Mouse (Mus musculus): ENCODE data around the gene Myo1b. TPM values are rescaled to one million over a fixed set of nuclear protein-coding genes. Genes with fewer than 3 reads are reported as not detected.

Gene Myo1b
- polyA plus RNA-seq, 1 experiment from 2014 or later = 109 TPM

- no peak overlapping the region for H3K27ac ChIP-seq (ENCODE audit: low read depth, low read length)
- no peaks in the 10 kb centered on the region for H3K9me3 ChIP-seq (ENCODE audit: control insufficient read depth, low read length)
- WGBS = 87% methylated on average over 1 of the region's 1 CpGs
- ATAC-seq (replicated peaks; ENCODE audit: low FRiP score) (no peak), DNase-seq (ENCODE audit: low spot score) (no peak)
- H3K9ac ChIP-seq (ENCODE audit: low read length) = no peak overlapping the region
- no peak overlapping the region for H3K4me3 ChIP-seq (ENCODE audit: low read depth, low read length)
- no peaks in the 10 kb centered on the region for H3K36me3 ChIP-seq (ENCODE audit: control insufficient read depth, insufficient read depth, low read length)
- H3K4me2 ChIP-seq (ENCODE audit: low read depth, low read length, severe bottlenecking) = no peak overlapping the region
- peaks cover 2% of the 10 kb centered on the region; the same call in 1 of the 2 replicates for H3K4me1 ChIP-seq (replicated peaks; ENCODE audit: control insufficient read depth, insufficient read depth, low read length)
- no peaks in the 10 kb centered on the region for H3K27me3 ChIP-seq (ENCODE audit: control insufficient read depth, insufficient read depth, low read length)
Observed at GRCm38 (mm10) chr1:51808228-51808627, 107.6 kb downstream of the Myo1b start.

- H3K4me1 ChIP-seq (replicated peaks; ENCODE audit: control insufficient read depth, insufficient read depth, low read length) = peaks cover 2% of the 10 kb centered on the region; the same call in 1 of the 2 replicates
- H3K9ac ChIP-seq (ENCODE audit: low read length) = no peak overlapping the region
- DNase-seq (ENCODE audit: low spot score) (no peak), ATAC-seq (replicated peaks; ENCODE audit: low FRiP score) (no peak)
- 35% methylated on average over 5 of the region's 5 CpGs for WGBS
- no peak overlapping the region for H3K4me2 ChIP-seq (ENCODE audit: low read depth, low read length, severe bottlenecking)
- no peak overlapping the region for H3K27ac ChIP-seq (ENCODE audit: low read depth, low read length)
- H3K36me3 ChIP-seq (ENCODE audit: control insufficient read depth, insufficient read depth, low read length) = no peaks in the 10 kb centered on the region; the same call in 1 of the 2 replicates
- H3K27me3 ChIP-seq (ENCODE audit: control insufficient read depth, insufficient read depth, low read length) = no peaks in the 10 kb centered on the region
- no peak overlapping the region for H3K4me3 ChIP-seq (ENCODE audit: low read depth, low read length)
- no peaks in the 10 kb centered on the region for H3K9me3 ChIP-seq (ENCODE audit: control insufficient read depth, low read length)
Observed at GRCm38 (mm10) chr1:51805040-51805610, 110.7 kb downstream of the Myo1b start.

- Histone ChIP-seq H3K9ac (ENCODE audit: low read length) (no peak overlapping the region), H3K4me2 (ENCODE audit: low read depth, low read length, severe bottlenecking) (no peak overlapping the region), H3K9me3 (ENCODE audit: control insufficient read depth, low read length) (no peaks in the 10 kb centered on the region), H3K27me3 (ENCODE audit: control insufficient read depth, insufficient read depth, low read length) (no peaks in the 10 kb centered on the region), H3K4me3 (ENCODE audit: low read depth, low read length) (no peak overlapping the region), H3K36me3 (ENCODE audit: control insufficient read depth, insufficient read depth, low read length) (no peaks in the 10 kb centered on the region; the same call in 1 of the 2 replicates), H3K4me1 (replicated peaks; ENCODE audit: control insufficient read depth, insufficient read depth, low read length) (peaks cover 2% of the 10 kb centered on the region; the same call in 1 of the 2 replicates), H3K27ac (ENCODE audit: low read depth, low read length) (no peak overlapping the region)
- 47% methylated on average over 12 of the region's 12 CpGs for WGBS
- DNase-seq (ENCODE audit: low spot score) (no peak), ATAC-seq (replicated peaks; ENCODE audit: low FRiP score) (no peak)
Observed at GRCm38 (mm10) chr1:51804296-51805039, 111.4 kb downstream of the Myo1b start.

GRCm38 (mm10) chr1:51798011-51798471, 117.8 kb downstream of the Myo1b start:
- Histone ChIP-seq H3K4me1 (replicated peaks; ENCODE audit: control insufficient read depth, insufficient read depth, low read length) (no peaks in the 10 kb centered on the region; the same call in 1 of the 2 replicates), H3K27me3 (ENCODE audit: control insufficient read depth, insufficient read depth, low read length) (no peaks in the 10 kb centered on the region), H3K9me3 (ENCODE audit: control insufficient read depth, low read length) (no peaks in the 10 kb centered on the region), H3K9ac (ENCODE audit: low read length) (no peak overlapping the region), H3K4me3 (ENCODE audit: low read depth, low read length) (no peak overlapping the region), H3K4me2 (ENCODE audit: low read depth, low read length, severe bottlenecking) (no peak overlapping the region), H3K36me3 (ENCODE audit: control insufficient read depth, insufficient read depth, low read length) (no peaks in the 10 kb centered on the region; the same call in 1 of the 2 replicates), H3K27ac (ENCODE audit: low read depth, low read length) (no peak overlapping the region)
- no peak for DNase-seq (ENCODE audit: low spot score)
- no peak; the same call in 1 of the 2 replicates for ATAC-seq (replicated peaks; ENCODE audit: low FRiP score)
- WGBS = 79% methylated on average over 7 of the region's 7 CpGs

GRCm38 (mm10) chr1:51795586-51796309, 120.1 kb downstream of the Myo1b start:
- DNase-seq (ENCODE audit: low spot score) (peak; percentile 58), ATAC-seq (replicated peaks; ENCODE audit: low FRiP score) (peak; percentile 64)
- Histone ChIP-seq H3K4me1 (replicated peaks; ENCODE audit: control insufficient read depth, insufficient read depth, low read length) (no peaks in the 10 kb centered on the region; the same call in 1 of the 2 replicates), H3K4me3 (ENCODE audit: low read depth, low read length) (no peak overlapping the region), H3K9ac (ENCODE audit: low read length) (no peak overlapping the region), H3K4me2 (ENCODE audit: low read depth, low read length, severe bottlenecking) (no peak overlapping the region), H3K36me3 (ENCODE audit: control insufficient read depth, insufficient read depth, low read length) (peaks cover 12% of the 10 kb centered on the region; the same call in 1 of the 2 replicates), H3K27ac (ENCODE audit: low read depth, low read length) (no peak overlapping the region), H3K9me3 (ENCODE audit: control insufficient read depth, low read length) (no peaks in the 10 kb centered on the region; the same call in 1 of the 2 replicates), H3K27me3 (ENCODE audit: control insufficient read depth, insufficient read depth, low read length) (no peaks in the 10 kb centered on the region)
- 62% methylated on average over 9 of the region's 9 CpGs for WGBS

GRCm38 (mm10) chr1:51789269-51789668, 126.6 kb downstream of the Myo1b start:
- no peak for DNase-seq (ENCODE audit: low spot score)
- Histone ChIP-seq H3K4me3 (ENCODE audit: low read depth, low read length) (no peak overlapping the region), H3K27ac (ENCODE audit: low read depth, low read length) (no peak overlapping the region), H3K9me3 (ENCODE audit: control insufficient read depth, low read length) (no peaks in the 10 kb centered on the region; the same call in 1 of the 2 replicates), H3K9ac (ENCODE audit: low read length) (no peak overlapping the region), H3K36me3 (ENCODE audit: control insufficient read depth, insufficient read depth, low read length) (peaks cover 12% of the 10 kb centered on the region; the same call in 1 of the 2 replicates), H3K4me2 (ENCODE audit: low read depth, low read length, severe bottlenecking) (no peak overlapping the region), H3K27me3 (ENCODE audit: control insufficient read depth, insufficient read depth, low read length) (no peaks in the 10 kb centered on the region), H3K4me1 (replicated peaks; ENCODE audit: control insufficient read depth, insufficient read depth, low read length) (no peaks in the 10 kb centered on the region)
- no peak for ATAC-seq (replicated peaks; ENCODE audit: low FRiP score)
- 71% methylated on average over 6 of the region's 6 CpGs for WGBS

- Histone ChIP-seq H3K9me3 (ENCODE audit: control insufficient read depth, low read length) (no peaks in the 10 kb centered on the region), H3K27ac (ENCODE audit: low read depth, low read length) (no peak overlapping the region), H3K27me3 (ENCODE audit: control insufficient read depth, insufficient read depth, low read length) (no peaks in the 10 kb centered on the region), H3K9ac (ENCODE audit: low read length) (no peak overlapping the region), H3K4me3 (ENCODE audit: low read depth, low read length) (no peak overlapping the region), H3K36me3 (ENCODE audit: control insufficient read depth, insufficient read depth, low read length) (no peaks in the 10 kb centered on the region; the same call in none of the 2 replicates), H3K4me1 (replicated peaks; ENCODE audit: control insufficient read depth, insufficient read depth, low read length) (no peaks in the 10 kb centered on the region), H3K4me2 (ENCODE audit: low read depth, low read length, severe bottlenecking) (no peak overlapping the region)
- 82% methylated on average over 6 of the region's 6 CpGs for WGBS
- DNase-seq (ENCODE audit: low spot score) (no peak), ATAC-seq (replicated peaks; ENCODE audit: low FRiP score) (no peak)
Observed at GRCm38 (mm10) chr1:51782091-51782490, 133.8 kb downstream of the Myo1b start.

- H3K4me1 ChIP-seq (replicated peaks; ENCODE audit: control insufficient read depth, insufficient read depth, low read length) = no peaks in the 10 kb centered on the region
- DNase-seq (ENCODE audit: low spot score) = no peak
- peaks cover 2% of the 10 kb centered on the region for H3K36me3 ChIP-seq (ENCODE audit: control insufficient read depth, insufficient read depth, low read length)
- ATAC-seq (replicated peaks; ENCODE audit: low FRiP score) = no peak
- no peaks in the 10 kb centered on the region for H3K27me3 ChIP-seq (ENCODE audit: control insufficient read depth, insufficient read depth, low read length)
- no peak overlapping the region for H3K4me3 ChIP-seq (ENCODE audit: low read depth, low read length)
- no peak overlapping the region for H3K27ac ChIP-seq (ENCODE audit: low read depth, low read length)
- no peaks in the 10 kb centered on the region for H3K9me3 ChIP-seq (ENCODE audit: control insufficient read depth, low read length)
- H3K4me2 ChIP-seq (ENCODE audit: low read depth, low read length, severe bottlenecking) = no peak overlapping the region
- no peak overlapping the region for H3K9ac ChIP-seq (ENCODE audit: low read length)
Observed at GRCm38 (mm10) chr1:51780357-51780756, 135.5 kb downstream of the Myo1b start.
